Mouse (Mus musculus): ENCODE measurements around the gene Cbr1. TPM values are rescaled to one million over a fixed set of nuclear protein-coding genes. Genes with fewer than 3 reads are reported as not detected.

Cbr1 gene
- polyA plus RNA-seq, 1 experiment from 2014 or later: 60.9 TPM

DNA sequence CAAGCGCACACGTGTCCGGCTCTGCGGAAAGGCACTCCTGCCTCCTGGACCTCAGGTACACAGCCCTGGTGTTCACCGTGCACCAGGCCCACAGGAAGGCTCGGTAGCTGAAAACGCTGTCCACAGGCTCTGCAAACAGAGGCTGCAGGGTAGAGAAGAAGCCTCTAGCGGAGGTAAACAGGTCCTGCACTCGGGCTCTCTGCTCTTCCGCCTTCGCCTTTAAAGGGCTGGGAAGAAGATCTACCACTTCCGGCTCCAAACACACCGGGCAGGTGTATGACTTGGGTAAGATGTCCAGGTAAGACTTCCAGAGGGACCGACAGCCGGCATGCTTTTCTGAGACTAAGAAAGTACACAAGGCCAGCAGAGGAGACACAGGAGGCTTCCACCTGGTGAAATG lies 14.7 kb upstream of the Cbr1 start:
- H3K27me3 ChIP-seq (ENCODE audit: control insufficient read depth, insufficient read depth, low read length): no peaks in the 10 kb centered on the region
- no peak overlapping the region for H3K9ac ChIP-seq (ENCODE audit: low read length)
- H3K9me3 ChIP-seq (ENCODE audit: control insufficient read depth, low read length): no peaks in the 10 kb centered on the region
- H3K4me2 ChIP-seq (ENCODE audit: low read length): no peak overlapping the region
- peaks cover 20% of the 10 kb centered on the region; the same call in 1 of the 2 replicates for H3K36me3 ChIP-seq (ENCODE audit: control insufficient read depth, insufficient read depth, low read length)
- WGBS: 91% methylated on average over 15 of the region's 15 CpGs
- no peak overlapping the region for H3K4me3 ChIP-seq (ENCODE audit: control insufficient read depth in 1 of 2, insufficient read depth in 1 of 2, low read depth in 1 of 2, low read length in 2 of 2)
- no peak overlapping the region for H3K27ac ChIP-seq (replicated peaks in 1 of 2; ENCODE audit: control insufficient read depth in 1 of 2, insufficient read depth in 1 of 2, low read depth in 2 of 2, low read length in 2 of 2)
- H3K4me1 ChIP-seq (ENCODE audit: control insufficient read depth in 2 of 2, insufficient read depth in 2 of 2, low read length in 2 of 2): peaks cover 3 to 7% of the 10 kb centered on the region in 2 experiments; a peak in 2 of 4 replicates
- no peak for ATAC-seq (ENCODE audit: insufficient number of reproducible peaks, insufficient read depth, low FRiP score, low read depth)

DNA sequence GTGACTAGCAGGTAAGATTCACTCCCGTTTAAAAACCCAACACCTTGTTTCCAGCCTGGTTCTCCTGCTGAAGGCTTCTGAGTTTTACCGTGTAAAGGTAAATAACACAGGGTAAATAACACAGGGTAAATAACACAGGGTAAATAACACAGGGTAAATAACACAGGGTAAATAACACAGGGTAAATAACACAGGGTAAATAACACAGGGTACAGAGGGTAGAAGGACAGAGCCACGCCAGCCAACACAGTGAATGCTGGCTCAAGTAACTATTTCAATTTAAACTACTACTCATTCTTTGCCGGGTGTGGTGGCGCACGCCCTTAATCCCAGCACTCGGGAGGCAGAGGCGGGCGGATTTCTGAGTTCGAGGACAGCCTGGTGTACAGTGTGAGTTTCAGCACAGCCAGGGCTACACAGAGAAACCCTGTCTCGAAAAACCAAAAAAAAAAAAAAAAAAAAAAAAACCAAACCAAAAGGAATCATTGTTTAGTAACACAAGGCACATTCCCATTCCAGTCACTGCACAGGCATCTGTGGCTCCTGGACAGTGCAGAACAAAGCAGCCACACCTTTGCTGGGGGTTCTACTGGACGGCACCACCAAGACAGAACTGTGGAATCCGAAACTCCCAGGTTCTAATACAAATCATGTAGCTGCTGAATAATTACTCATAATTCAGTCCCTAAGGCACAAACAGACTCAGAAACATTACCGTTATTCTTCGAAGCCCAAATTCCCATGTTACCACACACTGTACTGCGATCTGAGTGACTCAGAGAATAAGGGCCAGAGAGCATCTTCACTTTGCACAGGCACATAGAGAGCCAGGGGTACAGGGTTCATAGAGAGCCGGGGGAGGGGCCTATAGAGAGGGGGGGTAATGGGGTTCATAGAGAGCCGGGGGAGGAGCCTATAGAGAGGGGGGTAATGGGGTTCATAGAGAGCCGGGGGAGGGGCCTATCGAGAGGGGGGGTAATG lies 13.9 kb upstream of the Cbr1 start:
- Histone ChIP-seq H3K9ac (ENCODE audit: low read length) (no peak overlapping the region), H3K4me1 (ENCODE audit: control insufficient read depth in 2 of 2, insufficient read depth in 2 of 2, low read length in 2 of 2) (peaks cover 3 to 7% of the 10 kb centered on the region in 2 experiments; a peak in 2 of 4 replicates), H3K27ac (replicated peaks in 1 of 2; ENCODE audit: control insufficient read depth in 1 of 2, insufficient read depth in 1 of 2, low read depth in 2 of 2, low read length in 2 of 2) (no peak overlapping the region), H3K27me3 (ENCODE audit: control insufficient read depth, insufficient read depth, low read length) (no peaks in the 10 kb centered on the region), H3K36me3 (ENCODE audit: control insufficient read depth, insufficient read depth, low read length) (peaks cover 20% of the 10 kb centered on the region; the same call in 1 of the 2 replicates), H3K9me3 (ENCODE audit: control insufficient read depth, low read length) (no peaks in the 10 kb centered on the region), H3K4me3 (ENCODE audit: control insufficient read depth in 1 of 2, insufficient read depth in 1 of 2, low read depth in 1 of 2, low read length in 2 of 2) (no peak overlapping the region), H3K4me2 (ENCODE audit: low read length) (no peak overlapping the region)
- WGBS: 91% methylated on average over 20 of the region's 20 CpGs
- no peak for ATAC-seq (ENCODE audit: insufficient number of reproducible peaks, insufficient read depth, low FRiP score, low read depth)

DNA sequence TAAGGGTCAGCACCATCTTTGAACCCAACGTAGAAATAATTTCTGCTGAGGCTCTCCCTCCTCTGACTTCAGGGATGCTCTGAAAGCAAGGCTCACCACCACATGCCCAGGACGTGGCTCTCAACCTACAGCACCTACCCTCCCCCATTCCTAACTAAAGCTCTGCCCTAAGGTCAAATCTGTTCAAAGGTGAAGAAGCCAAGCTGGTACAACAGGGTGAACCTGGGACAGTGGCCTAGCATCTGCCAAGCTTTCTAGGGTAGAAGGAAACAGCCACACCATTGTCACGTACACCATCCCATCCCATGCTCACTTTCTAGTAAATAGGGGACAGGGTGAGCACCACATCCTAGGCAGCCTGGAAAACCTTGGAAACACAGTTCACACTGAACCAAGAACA lies 12.9 kb upstream of the Cbr1 start:
- no peak overlapping the region for H3K4me2 ChIP-seq (ENCODE audit: low read length)
- H3K4me1 ChIP-seq (ENCODE audit: control insufficient read depth in 2 of 2, insufficient read depth in 2 of 2, low read length in 2 of 2): peaks cover 3 to 6% of the 10 kb centered on the region in 2 experiments; a peak in 2 of 4 replicates
- H3K27me3 ChIP-seq (ENCODE audit: control insufficient read depth, insufficient read depth, low read length): no peaks in the 10 kb centered on the region
- H3K9me3 ChIP-seq (ENCODE audit: control insufficient read depth, low read length): no peaks in the 10 kb centered on the region
- no peak for ATAC-seq (ENCODE audit: insufficient number of reproducible peaks, insufficient read depth, low FRiP score, low read depth)
- H3K4me3 ChIP-seq (ENCODE audit: control insufficient read depth in 1 of 2, insufficient read depth in 1 of 2, low read depth in 1 of 2, low read length in 2 of 2): no peak overlapping the region
- 90% methylated on average over 3 of the region's 3 CpGs for WGBS
- H3K9ac ChIP-seq (ENCODE audit: low read length): no peak overlapping the region
- H3K36me3 ChIP-seq (ENCODE audit: control insufficient read depth, insufficient read depth, low read length): peaks cover 20% of the 10 kb centered on the region; the same call in 1 of the 2 replicates
- H3K27ac ChIP-seq (replicated peaks in 1 of 2; ENCODE audit: control insufficient read depth in 1 of 2, insufficient read depth in 1 of 2, low read depth in 2 of 2, low read length in 2 of 2): no peak overlapping the region

GRCm38 (mm10) chr16:93593406-93593805 lies 12.2 kb upstream of the Cbr1 start:
- Histone ChIP-seq H3K9me3 (ENCODE audit: control insufficient read depth, low read length) (no peaks in the 10 kb centered on the region), H3K4me1 (ENCODE audit: control insufficient read depth in 2 of 2, insufficient read depth in 2 of 2, low read length in 2 of 2) (no peaks in the 10 kb centered on the region), H3K27me3 (ENCODE audit: control insufficient read depth, insufficient read depth, low read length) (no peaks in the 10 kb centered on the region), H3K9ac (ENCODE audit: low read length) (no peak overlapping the region), H3K4me3 (ENCODE audit: control insufficient read depth in 1 of 2, insufficient read depth in 1 of 2, low read depth in 1 of 2, low read length in 2 of 2) (no peak overlapping the region), H3K36me3 (ENCODE audit: control insufficient read depth, insufficient read depth, low read length) (peaks cover 27% of the 10 kb centered on the region; the same call in 1 of the 2 replicates), H3K27ac (replicated peaks in 1 of 2; ENCODE audit: control insufficient read depth in 1 of 2, insufficient read depth in 1 of 2, low read depth in 2 of 2, low read length in 2 of 2) (no peak overlapping the region), H3K4me2 (ENCODE audit: low read length) (no peak overlapping the region)
- ATAC-seq (ENCODE audit: insufficient number of reproducible peaks, insufficient read depth, low FRiP score, low read depth): no peak
- WGBS: 90% methylated on average over 8 of the region's 8 CpGs

DNA sequence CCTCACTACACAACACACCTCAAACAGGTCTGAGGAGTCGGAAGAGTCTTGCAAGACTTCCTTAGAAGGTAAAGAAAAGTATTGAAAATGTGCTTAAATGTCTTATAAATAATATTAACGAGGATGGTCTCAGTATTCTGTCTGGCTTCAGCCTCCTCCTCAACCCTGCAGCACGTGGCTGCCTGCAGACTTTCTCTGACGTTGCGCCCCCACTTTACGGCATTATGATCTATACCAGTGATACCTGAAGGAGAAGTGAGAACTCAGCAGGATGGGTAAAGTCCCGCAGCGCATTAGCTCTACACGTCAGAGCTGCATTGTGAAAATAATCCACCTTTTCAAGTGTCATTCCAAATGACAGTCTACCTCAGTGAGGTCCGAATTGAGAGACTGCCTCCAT lies 11.2 kb upstream of the Cbr1 start:
- H3K9ac ChIP-seq (ENCODE audit: low read length): no peak overlapping the region
- H3K9me3 ChIP-seq (ENCODE audit: control insufficient read depth, low read length): no peaks in the 10 kb centered on the region
- H3K4me3 ChIP-seq (ENCODE audit: control insufficient read depth in 1 of 2, insufficient read depth in 1 of 2, low read depth in 1 of 2, low read length in 2 of 2): no peak overlapping the region
- 94% methylated on average over 10 of the region's 10 CpGs for WGBS
- H3K27ac ChIP-seq (replicated peaks in 1 of 2; ENCODE audit: control insufficient read depth in 1 of 2, insufficient read depth in 1 of 2, low read depth in 2 of 2, low read length in 2 of 2): no peak overlapping the region
- no peaks in the 10 kb centered on the region for H3K4me1 ChIP-seq (ENCODE audit: control insufficient read depth in 2 of 2, insufficient read depth in 2 of 2, low read length in 2 of 2)
- ATAC-seq (ENCODE audit: insufficient number of reproducible peaks, insufficient read depth, low FRiP score, low read depth): no peak
- H3K27me3 ChIP-seq (ENCODE audit: control insufficient read depth, insufficient read depth, low read length): no peaks in the 10 kb centered on the region
- H3K4me2 ChIP-seq (ENCODE audit: low read length): no peak overlapping the region
- peaks cover 30% of the 10 kb centered on the region; the same call in 1 of the 2 replicates for H3K36me3 ChIP-seq (ENCODE audit: control insufficient read depth, insufficient read depth, low read length)

DNA sequence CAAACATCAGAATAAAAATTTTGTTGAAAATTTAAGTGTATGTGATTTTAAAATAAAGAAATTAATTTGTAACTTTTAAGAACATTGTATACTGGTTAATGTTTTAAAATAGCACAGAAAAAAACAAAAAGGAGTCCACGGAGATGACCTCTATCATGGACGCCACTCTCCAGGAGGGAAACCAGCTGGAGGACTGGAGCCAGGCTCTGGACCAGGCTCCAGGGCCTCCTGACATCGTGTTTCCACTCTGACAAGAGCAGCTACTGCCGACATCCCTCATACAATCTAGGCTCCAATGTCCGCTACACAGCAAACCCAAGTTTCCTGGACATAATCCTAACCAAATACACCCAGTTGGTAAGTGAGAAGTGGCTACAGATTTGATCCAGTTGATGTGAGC lies 9.9 kb upstream of the Cbr1 start:
- Histone ChIP-seq H3K9ac (ENCODE audit: low read length) (no peak overlapping the region), H3K36me3 (ENCODE audit: control insufficient read depth, insufficient read depth, low read length) (peaks cover 17% of the 10 kb centered on the region; the same call in 1 of the 2 replicates), H3K4me2 (ENCODE audit: low read length) (no peak overlapping the region), H3K27me3 (ENCODE audit: control insufficient read depth, insufficient read depth, low read length) (no peaks in the 10 kb centered on the region), H3K9me3 (ENCODE audit: control insufficient read depth, low read length) (no peaks in the 10 kb centered on the region), H3K27ac (replicated peaks in 1 of 2; ENCODE audit: control insufficient read depth in 1 of 2, insufficient read depth in 1 of 2, low read depth in 2 of 2, low read length in 2 of 2) (no peak overlapping the region), H3K4me3 (ENCODE audit: control insufficient read depth in 1 of 2, insufficient read depth in 1 of 2, low read depth in 1 of 2, low read length in 2 of 2) (no peak overlapping the region), H3K4me1 (ENCODE audit: control insufficient read depth in 2 of 2, insufficient read depth in 2 of 2, low read length in 2 of 2) (no peaks in the 10 kb centered on the region)
- 68% methylated on average over 5 of the region's 5 CpGs for WGBS
- ATAC-seq (ENCODE audit: insufficient number of reproducible peaks, insufficient read depth, low FRiP score, low read depth): no peak

- no peak overlapping the region for H3K4me2 ChIP-seq (ENCODE audit: low read length)
- no peak overlapping the region for H3K27ac ChIP-seq (replicated peaks in 1 of 2; ENCODE audit: control insufficient read depth in 1 of 2, insufficient read depth in 1 of 2, low read depth in 2 of 2, low read length in 2 of 2)
- ATAC-seq (ENCODE audit: insufficient number of reproducible peaks, insufficient read depth, low FRiP score, low read depth): no peak
- H3K9me3 ChIP-seq (ENCODE audit: control insufficient read depth, low read length): no peaks in the 10 kb centered on the region
- 88% methylated on average over 7 of the region's 7 CpGs for WGBS
- no peaks in the 10 kb centered on the region for H3K27me3 ChIP-seq (ENCODE audit: control insufficient read depth, insufficient read depth, low read length)
- H3K36me3 ChIP-seq (ENCODE audit: control insufficient read depth, insufficient read depth, low read length): peaks cover 14% of the 10 kb centered on the region; the same call in 1 of the 2 replicates
- H3K9ac ChIP-seq (ENCODE audit: low read length): no peak overlapping the region
- no peaks in the 10 kb centered on the region for H3K4me1 ChIP-seq (ENCODE audit: control insufficient read depth in 2 of 2, insufficient read depth in 2 of 2, low read length in 2 of 2)
- H3K4me3 ChIP-seq (ENCODE audit: control insufficient read depth in 1 of 2, insufficient read depth in 1 of 2, low read depth in 1 of 2, low read length in 2 of 2): no peak overlapping the region
Observed at GRCm38 (mm10) chr16:93596807-93597206, 8.8 kb upstream of the Cbr1 start.

Measured in heart, embryonic 14.5 days (tissue).